Mouse (Mus musculus) liver, embryonic 14 days (tissue): ENCODE results near the gene Kng2. TPM values are rescaled to one million over a fixed set of nuclear protein-coding genes. Genes with fewer than 3 reads are reported as not detected.

Experiments
- polyA plus RNA-seq: library from polyadenylated mRNA; depleted of rRNA; stranded (reverse); fragments of >200 nt; gene quantifications from 2 replicates; pipeline ENCODE4 v1.2.3, GENCODE M21; 2012; rRNA removed

Kng2 gene
- 13.2 and 14.6 TPM in 2 replicates for polyA plus RNA-seq

GRCm38 (mm10) chr16:23028966-23029600 lies at the start of gene Kng2:
TSS of gene Kng2 (minus strand) at chr16:23029482.

GRCm38 (mm10) chr16:23057668-23058447 lies 28.6 kb upstream of the Kng2 start, which contains the start of gene Kng1:
TSS of gene Kng1 (plus strand) at chr16:23057865.

GRCm38 (mm10) chr16:22950840-22951395 lies 78.4 kb downstream of the Kng2 start, which contains the start of gene Hrg:
TSS of gene Hrg (plus strand) at chr16:22951072.

Other genes starting within 250 kb of the Kng2 start
- gene Crygs, start 217.9 kb downstream of the Kng2 start, polyA plus RNA-seq: 0.03 and 0.06 TPM in 2 replicates
- 21.4 and 24.4 TPM in 2 replicates for gene Tbccd1, start 171.8 kb downstream of the Kng2 start, polyA plus RNA-seq
- 28.1 and 30.8 TPM in 2 replicates for gene Dnajb11, start 171.6 kb downstream of the Kng2 start, polyA plus RNA-seq
- gene Ahsg, start 138.2 kb downstream of the Kng2 start, polyA plus RNA-seq: 938 and 1,098 TPM in 2 replicates
- 1.2 and 1.5 TPM in 2 replicates for gene Fetub, start 111.1 kb downstream of the Kng2 start, polyA plus RNA-seq
- 0.24 and 0.31 TPM in 2 replicates for gene Hrg, start 78.4 kb downstream of the Kng2 start, polyA plus RNA-seq
- 215 and 238 TPM in 2 replicates for gene Kng1, start 28.4 kb upstream of the Kng2 start, polyA plus RNA-seq
- 187 and 193 TPM in 2 replicates for gene Eif4a2, start 78.0 kb upstream of the Kng2 start, polyA plus RNA-seq
- gene Rfc4, start 98.3 kb upstream of the Kng2 start, polyA plus RNA-seq: 12.7 and 24.7 TPM in 2 replicates
- gene Adipoq, start 117.1 kb upstream of the Kng2 start, polyA plus RNA-seq: 0.09 TPM in 1 of 2 replicates, not detected in the other
- 10.6 and 11.8 TPM in 2 replicates for gene St6gal1, start 195.3 kb upstream of the Kng2 start, polyA plus RNA-seq